Mouse (Mus musculus) forebrain, postnatal 0 days (tissue): ENCODE measurements at regions not wholly inside any gene's neighbourhood (a gene's known extent, or its start where the extent isn't known, plus 50 kb on each side); places are given as distances from the start of the nearest gene placed in this dataset.
A peak's percentile ranks its signal among the peaks of the same experiment; 100 is the strongest.

Experiments
- ATAC-seq: fragments of 200-750 bp; cut with Nextera tagmentation; 2 replicates; pipeline ENCODE4 v1.8.0; 2017; ENCODE audit warnings: mild to moderate bottlenecking, moderate library complexity
- DNase-seq: peaks from one replicate; pipeline ENCODE4 v3.0.0-alpha.2; 2015
- H3K27ac ChIP-seq: fragments of 300-500 bp; sonication (generic); 2 replicates; pipeline ENCODE4 v1.5.1; 2014; ENCODE audit warnings: low read depth, mild to moderate bottlenecking, antibody characterized with exemption, low read length, moderate library complexity, mixed read lengths
- H3K27me3 ChIP-seq: fragments of 300-500 bp; sonication (generic); 2 replicates; pipeline ENCODE4 v1.6.1; 2014; ENCODE audit warnings: mild to moderate bottlenecking, low read length, mixed read lengths; ENCODE audit not compliant: insufficient read depth
- H3K36me3 ChIP-seq: fragments of 300-500 bp; sonication (generic); 2 replicates; pipeline ENCODE4 v1.6.1; 2014; ENCODE audit warnings: mild to moderate bottlenecking, moderate library complexity; ENCODE audit not compliant: insufficient read depth
- H3K4me1 ChIP-seq: fragments of 300-500 bp; sonication (generic); 2 replicates; pipeline ENCODE4 v1.6.1; 2014; ENCODE audit warnings: antibody characterized with exemption; ENCODE audit not compliant: insufficient read depth
- H3K4me2 ChIP-seq: fragments of 300-500 bp; sonication (generic); 2 replicates; pipeline ENCODE4 v1.6.1; 2014; ENCODE audit warnings: low read depth, mild to moderate bottlenecking, moderate library complexity
- H3K4me3 ChIP-seq: fragments of 300-500 bp; sonication (generic); 2 replicates; pipeline ENCODE4 v1.5.1; 2014; ENCODE audit warnings: low read depth, low read length, mixed read lengths
- H3K9ac ChIP-seq: fragments of 300-500 bp; sonication (generic); 2 replicates; pipeline ENCODE4 v1.6.1; 2014; ENCODE audit warnings: mild to moderate bottlenecking
- H3K9me3 ChIP-seq: fragments of 300-500 bp; sonication (generic); 2 replicates; pipeline ENCODE4 v1.6.1; 2016; ENCODE audit warnings: low read length
- CTCF ChIP-seq: sonication (generic); IDR thresholded peaks from 2 replicates; pipeline ENCODE4 v1.5.1; 2016; ENCODE audit warnings: antibody characterized with exemption, control low read depth, low read depth
- WGBS: fragments of 180-500 bp; shearing (Covaris S2); extraction: QIAGEN DNeasy Blood & Tissue Kit; methylation state at CpG from one replicate; pipeline ENCODE4 v1.1.7; 2014; 5-methylcytosine and 5-hydroxymethylcytosine counted together

GRCm38 (mm10) chr16:49995822-49996221 is 195.5 kb downstream of the Cd47 start:
- no peak for TF ChIP-seq CTCF
- 92% methylated on average over 3 of the region's 3 CpGs for WGBS

GRCm38 (mm10) chr16:49996593-49996992 is 196.3 kb downstream of the Cd47 start:
- no peaks in the 10 kb centered on the region for H3K27me3 ChIP-seq
- no peak overlapping the region for H3K27ac ChIP-seq
- no peak overlapping the region for H3K4me3 ChIP-seq
- no peaks in the 10 kb centered on the region for H3K36me3 ChIP-seq
- H3K4me2 ChIP-seq = no peak overlapping the region
- no peaks in the 10 kb centered on the region for H3K9me3 ChIP-seq
- no peak for TF ChIP-seq CTCF
- no peak for ATAC-seq
- DNase-seq = no peak
- no peak overlapping the region for H3K9ac ChIP-seq
- WGBS = 79% methylated on average over 5 of the region's 5 CpGs
- H3K4me1 ChIP-seq = no peaks in the 10 kb centered on the region

More at GRCm38 (mm10) chr16:49995822-49996221, 195.5 kb downstream of the Cd47 start:
- no peak for ATAC-seq
- no peaks in the 10 kb centered on the region for H3K36me3 ChIP-seq
- H3K27ac ChIP-seq = no peak overlapping the region
- DNase-seq = no peak
- H3K4me3 ChIP-seq = no peak overlapping the region
- no peaks in the 10 kb centered on the region for H3K9me3 ChIP-seq
- no peaks in the 10 kb centered on the region for H3K4me1 ChIP-seq
- no peak overlapping the region for H3K9ac ChIP-seq
- no peaks in the 10 kb centered on the region for H3K27me3 ChIP-seq
- no peak overlapping the region for H3K4me2 ChIP-seq

- DNase-seq (no peak), ATAC-seq (no peak)
- 80% methylated on average over 7 of the region's 7 CpGs for WGBS
- no peaks in the 10 kb centered on the region for H3K36me3 ChIP-seq
- no peaks in the 10 kb centered on the region for H3K9me3 ChIP-seq
- no peak for TF ChIP-seq CTCF
- no peaks in the 10 kb centered on the region for H3K27me3 ChIP-seq
- no peaks in the 10 kb centered on the region for H3K4me1 ChIP-seq
- no peak overlapping the region for H3K4me3 ChIP-seq
- no peak overlapping the region for H3K27ac ChIP-seq
- no peak overlapping the region for H3K4me2 ChIP-seq
- no peak overlapping the region for H3K9ac ChIP-seq
These were observed 196.7 kb downstream of the Cd47 start for GRCm38 (mm10) chr16:49997040-49997439.

- Histone ChIP-seq H3K9me3 (no peaks in the 10 kb centered on the region), H3K4me3 (no peak overlapping the region), H3K4me2 (no peak overlapping the region), H3K9ac (no peak overlapping the region), H3K36me3 (no peaks in the 10 kb centered on the region), H3K27me3 (no peaks in the 10 kb centered on the region), H3K27ac (no peak overlapping the region), H3K4me1 (no peaks in the 10 kb centered on the region)
- ATAC-seq = no peak
- 45% methylated on average over 4 of the region's 4 CpGs for WGBS
- no peak for TF ChIP-seq CTCF
- no peak for DNase-seq
These were observed 200.5 kb downstream of the Cd47 start for GRCm38 (mm10) chr16:50000805-50001204.

- DNase-seq (no peak), ATAC-seq (peak; percentile 54)
- no peak overlapping the region for H3K4me2 ChIP-seq
- H3K4me3 ChIP-seq = no peak overlapping the region
- no peak overlapping the region for H3K27ac ChIP-seq
- 27% methylated on average over 3 of the region's 3 CpGs for WGBS
- no peaks in the 10 kb centered on the region for H3K9me3 ChIP-seq
- no peaks in the 10 kb centered on the region for H3K36me3 ChIP-seq
- H3K9ac ChIP-seq = no peak overlapping the region
- TF ChIP-seq CTCF = no peak
- H3K4me1 ChIP-seq = no peaks in the 10 kb centered on the region
- H3K27me3 ChIP-seq = no peaks in the 10 kb centered on the region
These were observed 201.5 kb downstream of the Cd47 start for GRCm38 (mm10) chr16:50001662-50002455.

DNA sequence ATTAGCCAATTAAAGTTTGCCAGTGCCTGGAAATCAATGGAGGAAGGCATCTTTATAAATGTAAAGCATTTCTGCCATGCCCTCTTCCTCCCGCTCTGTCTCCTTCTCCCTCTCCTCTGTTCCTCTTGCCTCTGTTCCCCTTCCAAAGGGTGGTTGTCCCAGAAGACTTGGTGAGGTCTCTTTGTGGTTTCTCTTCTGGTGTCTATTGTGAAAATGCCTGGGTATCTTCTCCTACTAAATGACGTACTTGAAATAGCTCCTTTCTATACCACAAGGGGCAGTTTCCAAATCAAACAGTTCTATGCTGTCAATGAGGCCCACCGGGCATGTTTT is 202.1 kb downstream of the Cd47 start:
- ATAC-seq (no peak), DNase-seq (no peak)
- H3K4me3 ChIP-seq = no peak overlapping the region
- H3K9ac ChIP-seq = no peak overlapping the region
- H3K36me3 ChIP-seq = no peaks in the 10 kb centered on the region
- no peak overlapping the region for H3K4me2 ChIP-seq
- no peak overlapping the region for H3K27ac ChIP-seq
- H3K27me3 ChIP-seq = no peaks in the 10 kb centered on the region
- 56% methylated on average over 3 of the region's 3 CpGs for WGBS
- no peaks in the 10 kb centered on the region for H3K4me1 ChIP-seq
- no peaks in the 10 kb centered on the region for H3K9me3 ChIP-seq
- no peak for TF ChIP-seq CTCF

DNA sequence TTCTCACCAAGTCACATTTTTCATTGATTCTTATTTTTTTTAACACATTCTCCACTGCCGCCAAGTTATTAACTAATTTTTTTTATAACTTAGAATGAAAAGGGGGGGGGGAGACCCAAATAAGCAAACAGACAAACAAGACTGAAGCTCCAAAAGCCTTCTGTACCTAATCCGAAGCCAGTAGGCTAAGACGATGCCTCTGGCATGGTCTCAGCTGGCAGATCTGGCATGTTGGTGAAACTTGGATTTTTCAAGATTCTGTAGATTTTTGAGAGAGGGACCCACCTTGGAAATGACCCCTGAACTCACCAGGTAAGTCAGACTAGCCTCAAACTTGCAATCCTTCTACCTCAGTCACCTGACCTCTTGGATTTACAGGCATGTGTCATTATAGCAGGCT is 208.7 kb downstream of the Cd47 start:
- WGBS = 56% methylated on average over 3 of the region's 3 CpGs
- no peak for ATAC-seq

More for the DNA sequence above, 208.7 kb downstream of the Cd47 start:
- no peak overlapping the region for H3K27ac ChIP-seq
- DNase-seq = no peak
- no peak for TF ChIP-seq CTCF
- H3K4me1 ChIP-seq = peaks cover 8% of the 10 kb centered on the region
- H3K27me3 ChIP-seq = no peaks in the 10 kb centered on the region
- H3K36me3 ChIP-seq = no peaks in the 10 kb centered on the region
- H3K9ac ChIP-seq = no peak overlapping the region
- H3K9me3 ChIP-seq = no peaks in the 10 kb centered on the region
- no peak overlapping the region for H3K4me2 ChIP-seq
- H3K4me3 ChIP-seq = no peak overlapping the region
